Mouse (Mus musculus) T-helper 2 cell (primary cell): Measurements from ENCODE around the gene Naglu.

Source experiments
- in situ Hi-C: fragments of 300-600 bp; cut with MboI, MseI; formaldehyde crosslinking; loops from one replicate; pipeline ENCODE4 v1.15.1; 2025; ENCODE audit warnings: high pct_unique_total_duplicates

Gene Naglu

DNA sequence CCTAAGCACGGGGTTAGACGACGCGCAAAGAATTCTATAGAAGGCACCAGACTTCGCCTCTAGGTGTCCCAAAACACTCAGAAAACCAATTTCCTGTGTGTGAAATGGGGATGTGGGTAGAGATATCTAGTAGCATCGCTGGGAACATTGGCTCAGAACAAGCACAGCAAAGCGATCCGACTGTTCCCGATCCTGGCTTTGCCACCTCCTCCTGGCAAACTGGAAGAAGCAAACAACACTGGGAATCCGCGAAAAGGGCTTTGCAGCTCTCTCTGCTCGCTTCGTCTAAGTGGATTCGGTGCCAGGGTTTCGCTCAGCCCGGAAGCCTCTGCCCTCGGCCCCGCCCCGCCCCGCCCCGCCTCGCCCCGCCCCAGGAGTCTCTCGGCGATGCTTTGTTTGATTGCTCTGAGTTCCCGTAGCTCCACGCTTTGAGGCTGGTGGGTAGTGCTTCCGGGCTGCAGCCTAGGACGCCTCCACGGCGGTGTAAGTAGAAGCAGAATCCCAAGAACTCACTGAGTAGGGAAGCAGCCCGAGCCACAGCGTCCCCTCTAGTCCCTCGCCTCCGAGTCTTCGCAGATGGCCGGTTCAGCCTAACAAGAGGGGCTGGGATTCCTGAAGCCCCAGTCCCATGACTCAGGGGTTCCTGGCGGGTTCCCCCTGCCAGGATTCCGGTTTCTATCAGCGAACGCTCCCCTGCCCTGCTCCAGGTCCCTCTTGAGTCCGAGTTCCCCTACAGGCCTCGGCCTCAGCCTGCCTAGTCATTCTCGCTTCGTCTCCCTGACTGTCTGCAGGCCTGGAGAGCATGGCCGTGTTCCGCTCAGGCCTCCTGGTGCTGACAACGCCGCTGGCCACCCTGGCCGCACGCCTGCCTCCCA, 12.6 kb downstream of the Naglu start, which contains the start of gene Coasy:
TSS of gene Coasy (plus strand) at position 358 of the 875 bp plus-strand sequence.
- in situ Hi-C loops: no loop called here

DNA sequence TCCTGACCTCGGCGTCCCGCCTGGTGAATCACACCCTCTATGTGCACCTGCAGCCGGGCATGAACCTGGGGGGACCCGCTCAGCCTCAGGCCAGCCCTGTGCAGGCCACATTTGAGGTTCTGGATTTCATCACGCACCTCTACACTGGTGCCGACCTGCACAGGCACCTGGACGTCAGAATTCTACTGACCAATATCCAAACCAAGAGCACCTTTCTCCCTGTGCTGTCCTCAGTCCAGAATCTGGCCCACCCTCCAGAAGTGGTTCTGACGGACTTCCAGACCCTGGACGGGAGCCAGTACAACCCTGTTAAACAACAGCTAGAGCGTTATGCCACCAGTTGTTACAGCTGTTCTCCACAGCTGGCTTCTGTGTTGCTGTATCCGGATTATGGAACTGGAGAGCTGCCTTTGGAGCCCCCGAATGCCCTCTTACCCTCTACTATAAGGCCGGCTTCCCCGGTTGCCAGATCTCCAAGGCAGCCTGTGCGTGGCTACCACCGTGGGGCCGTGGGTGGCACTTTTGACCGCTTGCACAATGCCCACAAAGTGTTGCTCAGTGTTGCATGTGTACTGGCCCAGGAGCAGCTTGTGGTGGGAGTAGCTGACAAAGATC, 13.4 kb downstream of the Naglu start:
- in situ Hi-C loops: no loop called here

DNA sequence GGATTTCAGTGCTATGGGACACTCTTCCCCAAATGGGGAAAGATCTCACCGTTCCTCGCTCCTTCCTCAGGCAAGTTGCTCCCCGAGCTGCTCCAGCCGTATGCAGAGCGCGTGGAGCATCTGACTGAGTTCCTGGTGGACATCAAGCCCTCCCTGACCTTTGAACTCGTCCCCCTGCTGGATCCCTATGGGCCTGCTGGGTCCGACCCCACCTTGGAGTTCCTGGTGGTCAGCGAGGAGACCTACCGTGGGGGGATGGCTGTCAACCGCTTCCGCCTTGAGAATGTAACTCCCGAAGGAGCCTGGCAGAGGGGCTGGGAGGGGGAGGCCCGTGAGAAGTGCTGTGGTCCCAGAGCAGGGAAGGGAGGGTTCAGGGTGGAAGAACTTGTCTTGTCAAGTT, 14.4 kb downstream of the Naglu start:
- in situ Hi-C loops: no loop called here

DNA sequence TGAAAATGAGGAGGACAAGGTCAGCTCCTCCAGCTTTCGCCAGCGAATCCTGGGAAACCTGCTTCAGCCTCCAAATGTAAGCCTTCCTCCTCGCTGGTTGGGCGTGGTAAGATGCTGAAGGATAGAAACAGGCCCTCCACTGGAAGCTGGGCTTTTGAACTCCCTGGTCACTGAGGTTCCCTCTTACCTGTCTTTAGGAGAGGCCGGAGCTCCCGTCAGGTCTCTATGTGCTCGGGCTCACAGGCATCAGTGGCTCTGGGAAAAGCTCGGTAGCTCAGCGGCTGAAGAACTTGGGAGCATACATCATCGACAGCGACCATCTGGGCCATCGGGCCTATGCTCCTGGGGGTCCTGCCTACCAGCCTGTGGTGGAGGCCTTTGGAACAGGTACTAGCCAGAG, 15.0 kb downstream of the Naglu start:
- in situ Hi-C loops: no loop called here

DNA sequence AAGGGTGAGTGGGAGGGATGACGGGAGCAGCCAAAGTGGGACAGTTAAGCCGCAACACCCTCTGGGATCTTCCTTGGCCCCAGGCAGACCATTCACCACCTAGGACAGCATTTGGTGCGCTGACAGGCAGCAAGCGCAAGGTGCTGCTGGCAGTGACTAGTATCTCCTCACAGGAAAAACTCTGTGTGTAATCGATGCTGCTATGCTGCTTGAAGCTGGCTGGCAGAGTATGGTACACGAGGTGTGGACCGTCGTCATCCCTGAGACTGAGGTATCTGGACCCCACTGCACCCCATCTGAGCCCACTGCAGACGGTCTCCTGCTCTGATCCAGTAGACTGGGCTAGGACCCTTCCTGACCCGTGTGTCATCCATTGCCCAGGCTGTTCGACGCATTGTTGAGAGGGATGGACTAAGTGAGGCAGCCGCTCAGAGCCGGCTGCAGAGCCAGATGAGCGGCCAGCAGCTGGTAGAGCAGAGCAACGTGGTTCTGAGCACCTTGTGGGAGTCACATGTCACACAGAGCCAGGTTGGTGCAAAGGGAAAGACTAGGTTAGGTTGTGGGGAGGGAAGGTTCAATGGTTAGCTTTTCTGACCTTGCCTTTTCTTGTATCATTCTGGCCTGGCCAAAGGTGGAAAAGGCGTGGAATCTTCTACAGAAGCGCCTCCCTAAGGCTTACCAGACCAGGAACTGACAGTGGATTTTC, 16.0 kb downstream of the Naglu start:
- in situ Hi-C loops: no loop called here

DNA sequence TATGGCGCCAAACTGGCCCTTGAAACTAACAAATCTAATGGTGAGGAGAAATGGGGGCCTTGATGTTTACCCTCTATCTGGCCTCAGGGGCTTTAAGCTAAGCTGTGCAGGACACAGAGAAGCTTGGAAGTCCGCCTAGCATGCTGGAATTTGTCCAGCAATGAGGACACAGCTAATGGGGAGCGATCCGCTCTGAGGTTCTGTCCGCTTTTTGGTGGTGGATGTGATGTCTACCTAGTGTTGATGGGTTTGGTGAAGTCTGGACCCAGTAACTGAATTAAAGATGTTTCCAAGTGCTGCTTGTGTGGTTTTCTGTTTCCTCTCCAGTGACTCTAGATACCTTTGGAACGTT, 16.5 kb downstream of the Naglu start:
- in situ Hi-C loops: no loop called here

DNA sequence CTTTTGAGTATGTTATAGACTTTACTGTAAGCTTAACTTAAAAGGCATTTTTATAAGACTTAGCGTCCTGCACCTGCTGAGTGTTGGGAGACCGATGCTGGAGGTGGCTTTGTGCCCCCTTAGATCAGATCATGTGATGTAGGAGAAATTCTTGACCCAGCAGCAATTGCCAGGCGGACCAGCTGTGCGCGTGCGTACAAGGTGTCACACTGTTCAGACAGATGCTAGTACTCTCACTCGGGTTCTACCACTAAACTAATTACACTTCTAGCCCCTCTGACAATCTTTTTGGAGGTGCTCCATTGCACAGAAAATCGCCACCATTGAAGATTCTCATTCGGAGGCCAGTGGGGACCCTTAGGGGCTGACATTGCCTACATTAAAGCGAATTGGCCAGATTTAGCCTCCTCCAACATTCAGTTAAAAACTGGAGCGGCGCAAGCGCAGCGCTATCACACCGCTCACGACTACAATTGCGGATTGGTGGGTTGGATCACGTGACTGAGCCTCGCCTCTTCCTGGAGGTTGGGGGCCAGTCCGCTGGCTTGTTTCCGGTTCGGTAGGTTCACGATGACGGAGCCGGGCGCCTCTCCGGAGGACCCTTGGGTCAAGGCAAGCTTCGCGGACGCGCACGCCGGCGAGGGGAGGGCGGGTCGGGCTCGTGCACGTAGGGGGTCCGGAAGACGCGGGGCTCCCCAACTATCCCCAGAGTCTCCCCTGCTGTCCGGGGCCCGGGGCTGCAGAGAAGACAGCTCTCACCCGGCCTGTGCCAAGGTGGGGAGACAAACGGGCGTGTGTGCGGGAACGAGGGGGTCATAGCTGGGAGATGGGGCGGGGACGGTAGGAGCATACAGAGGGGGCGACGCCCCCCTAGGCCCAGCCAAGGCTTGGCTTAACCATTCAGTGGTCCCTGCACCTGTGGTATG, 17.2 kb downstream of the Naglu start, which contains the start of gene Mlx:
TSS of gene Mlx (plus strand) at position 522 of the 926 bp plus-strand sequence.
- in situ Hi-C loops: no loop called here

DNA sequence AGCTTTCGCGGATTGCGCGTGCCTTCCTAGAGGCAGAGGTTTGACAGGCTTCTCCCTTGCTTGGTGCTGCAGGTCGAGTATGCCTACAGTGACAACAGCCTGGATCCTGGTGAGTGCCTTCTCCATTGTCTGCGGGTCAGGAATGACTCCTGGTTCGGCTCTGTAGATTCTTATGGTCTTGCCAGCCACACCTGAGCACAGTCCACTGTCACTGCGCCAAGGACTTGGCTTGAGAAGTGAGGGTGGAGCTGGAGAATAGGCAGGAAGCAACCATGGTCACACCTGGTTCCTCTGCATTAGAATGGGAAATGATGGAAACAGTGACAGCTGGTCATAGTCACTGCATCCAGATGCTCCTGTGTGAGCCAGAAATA, 17.9 kb downstream of the Naglu start:
- in situ Hi-C loops: no loop called here

DNA sequence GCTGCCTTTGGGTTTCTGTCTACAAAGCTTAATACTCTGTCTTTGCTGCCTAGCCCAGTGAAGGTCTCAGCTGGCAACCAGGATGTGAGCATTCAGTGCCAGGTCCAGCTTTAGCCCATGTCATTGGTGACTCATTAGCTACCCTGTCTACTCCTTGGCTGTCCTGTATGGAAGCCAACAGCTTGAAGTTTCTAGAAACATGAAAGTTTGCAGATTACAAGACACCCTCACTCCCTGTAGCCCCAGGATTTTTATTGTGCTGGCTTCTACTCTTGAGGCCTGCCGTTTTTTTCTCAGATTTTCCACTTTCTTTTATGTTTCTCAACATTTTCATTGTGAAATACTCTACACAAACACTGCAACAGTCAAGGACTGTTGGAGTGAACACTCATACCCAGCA, 20.1 kb downstream of the Naglu start:
- in situ Hi-C loops: no loop called here

DNA sequence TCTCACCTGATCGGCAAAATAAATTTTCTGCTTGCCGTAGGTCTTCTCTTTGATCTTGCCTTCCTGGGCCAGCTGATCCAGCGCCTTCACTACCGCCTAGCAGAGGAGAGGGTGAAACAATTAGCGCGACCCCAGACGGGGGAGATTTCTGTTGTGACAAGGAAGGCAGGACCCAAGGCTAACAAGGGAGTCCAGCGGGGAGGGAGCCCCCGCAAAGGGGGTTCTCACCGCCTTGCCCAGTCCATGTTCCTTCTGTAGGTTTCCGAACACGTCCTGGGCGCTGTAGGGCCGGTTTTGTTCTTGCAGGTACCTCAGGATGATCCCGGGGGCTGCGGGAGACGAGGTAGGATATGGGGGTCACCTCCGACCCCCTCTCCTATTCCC, 25.1 kb downstream of the Naglu start:
- in situ Hi-C loops: loop anchor here (5.0 kb wide), 1 partner anchor 87 kb away; no protein-coding TSS in a partner anchor

DNA sequence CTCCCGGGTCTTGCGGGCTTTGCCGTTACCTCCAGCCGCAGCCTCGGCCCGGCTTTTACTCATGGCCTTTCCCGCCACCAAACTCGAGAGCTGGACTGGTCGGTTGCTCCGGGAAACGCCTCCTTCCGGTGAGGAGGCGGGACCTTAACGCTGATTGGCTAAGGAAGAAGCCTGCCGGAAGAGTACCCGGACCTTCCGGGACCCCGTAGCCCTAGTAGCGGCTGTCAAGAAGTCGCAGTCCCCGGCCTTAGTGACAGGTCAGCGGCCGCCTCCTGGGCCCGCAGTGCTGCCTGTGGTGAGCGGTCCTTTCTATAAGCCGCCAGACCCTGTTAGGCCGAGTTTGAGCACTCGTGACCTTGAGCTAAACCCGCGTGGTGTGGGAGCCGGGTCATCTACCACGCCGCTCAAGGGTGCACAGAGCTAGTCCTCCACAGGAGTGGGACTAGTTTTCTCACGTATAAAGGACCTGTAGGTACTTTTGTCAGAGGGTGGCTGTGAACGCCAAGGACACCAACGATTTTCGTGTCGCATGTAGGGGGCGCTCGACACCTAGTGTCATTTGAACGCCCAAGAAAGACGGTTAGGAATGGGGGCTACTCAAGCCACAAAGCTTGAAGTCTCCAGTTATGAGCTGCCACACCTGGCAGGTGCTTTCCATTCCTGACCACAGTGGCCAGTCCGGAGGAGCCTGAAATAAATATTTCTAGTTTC, 25.7 kb downstream of the Naglu start, which contains the start of gene Psmc3ip:
TSS of gene Psmc3ip (minus strand) at position 123 of the 711 bp plus-strand sequence.
- in situ Hi-C loops: loop anchor here (5.0 kb wide), 1 partner anchor 87 kb away; no protein-coding TSS in a partner anchor

DNA sequence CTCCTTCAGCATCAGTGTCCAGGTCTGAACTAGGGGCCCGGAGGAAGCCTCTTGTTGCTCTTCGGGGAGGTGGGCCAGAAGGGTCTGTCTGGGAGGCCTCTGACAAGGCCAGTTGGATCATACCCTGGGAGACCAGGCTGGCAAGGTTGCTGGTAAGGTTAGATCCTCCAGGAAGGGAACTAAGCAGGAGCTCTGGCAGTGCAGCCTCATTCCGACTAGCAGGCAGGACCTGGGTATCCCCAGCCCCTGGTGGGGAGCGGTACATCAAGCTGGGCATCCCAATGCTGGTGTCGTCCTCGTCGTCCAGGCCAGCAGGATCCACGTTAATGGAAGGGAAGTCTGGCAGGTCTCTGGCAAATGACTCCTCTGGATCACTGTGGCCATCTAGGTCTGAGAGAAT, 28.4 kb downstream of the Naglu start:
- in situ Hi-C loops: loop anchor here (5.0 kb wide), 1 partner anchor 84 kb away; no protein-coding TSS in a partner anchor

DNA sequence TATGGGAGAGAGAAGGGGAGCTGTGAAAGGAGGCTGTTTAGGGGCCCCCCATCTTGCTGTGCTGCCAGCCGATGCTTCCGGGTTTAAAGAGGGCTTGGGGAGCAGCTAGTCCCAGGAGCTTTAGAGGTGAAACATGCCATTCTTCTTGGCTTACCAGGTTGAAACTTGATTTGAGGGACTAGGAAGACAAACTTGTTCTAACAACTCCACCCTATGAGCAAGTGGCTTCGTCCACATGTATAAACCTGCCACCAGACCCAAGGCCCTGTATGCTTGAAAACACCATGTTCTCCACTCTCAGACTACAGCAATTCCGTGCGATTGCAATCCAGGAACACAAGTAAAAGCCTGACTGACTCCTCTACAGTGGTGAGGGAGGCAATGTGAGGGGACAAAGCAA, 33.2 kb downstream of the Naglu start:
- in situ Hi-C loops: no loop called here

DNA sequence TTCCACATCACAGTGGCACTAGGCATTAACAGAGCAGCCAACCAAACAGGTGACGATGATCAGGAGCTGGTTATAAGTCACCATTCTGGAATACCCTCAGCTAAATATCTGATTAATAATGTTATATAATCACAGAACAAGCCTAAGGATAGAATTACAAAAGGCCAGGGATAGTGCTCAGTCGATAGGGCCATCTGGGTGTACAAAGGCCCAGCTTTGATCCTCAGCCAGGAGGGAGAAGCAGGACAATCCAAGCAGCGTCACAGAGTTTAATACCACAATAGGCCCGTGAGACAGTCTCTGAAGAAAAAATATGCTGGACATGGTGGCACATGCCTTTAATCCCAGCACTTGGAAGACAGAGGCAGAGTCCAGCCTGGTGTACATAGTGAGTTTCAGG, 39.5 kb downstream of the Naglu start:
- in situ Hi-C loops: no loop called here

DNA sequence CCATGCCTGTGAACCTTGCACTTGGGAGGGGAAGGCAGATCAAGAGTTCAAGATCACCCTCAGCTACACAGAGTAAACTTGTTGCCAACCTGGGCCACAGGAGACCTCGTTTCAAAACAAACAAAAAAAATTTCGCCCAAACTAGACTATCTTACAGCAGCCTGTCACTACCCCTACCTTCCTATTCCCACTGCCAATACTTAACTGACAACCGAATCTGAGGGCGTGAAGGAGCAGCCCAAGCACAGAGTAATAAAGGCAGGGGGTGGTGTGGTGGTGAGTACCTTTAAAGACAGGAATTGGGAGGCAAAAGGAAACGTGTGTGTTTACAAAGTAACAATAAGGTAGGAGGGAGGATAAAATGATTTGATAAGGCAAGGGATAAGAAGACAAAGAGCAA, 40.9 kb downstream of the Naglu start:
- in situ Hi-C loops: loop anchor here (10.0 kb wide), 1 partner anchor 1294 kb away; the partner anchor contains the start of gene Slc25a39

DNA sequence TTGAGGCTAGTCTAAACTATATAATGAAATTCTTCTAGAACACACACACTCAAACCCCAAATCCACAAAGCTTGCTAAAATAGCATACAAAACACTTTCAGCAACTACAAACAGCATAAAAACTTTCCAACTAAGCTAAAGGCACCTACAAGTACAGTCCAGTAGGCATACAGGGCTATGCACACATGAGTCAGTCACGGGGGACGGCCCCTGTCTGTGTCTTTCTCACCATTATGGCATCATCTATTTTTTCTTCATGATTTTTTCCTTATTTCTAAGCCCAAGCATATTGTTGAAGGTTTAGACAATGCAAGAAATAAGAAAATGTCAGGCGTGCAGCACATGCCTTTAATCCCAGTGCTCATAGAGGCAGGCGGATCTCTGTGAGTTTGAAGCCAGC, 41.4 kb downstream of the Naglu start:
- in situ Hi-C loops: loop anchor here (10.0 kb wide), 1 partner anchor 1294 kb away; the partner anchor contains the start of gene Slc25a39

DNA sequence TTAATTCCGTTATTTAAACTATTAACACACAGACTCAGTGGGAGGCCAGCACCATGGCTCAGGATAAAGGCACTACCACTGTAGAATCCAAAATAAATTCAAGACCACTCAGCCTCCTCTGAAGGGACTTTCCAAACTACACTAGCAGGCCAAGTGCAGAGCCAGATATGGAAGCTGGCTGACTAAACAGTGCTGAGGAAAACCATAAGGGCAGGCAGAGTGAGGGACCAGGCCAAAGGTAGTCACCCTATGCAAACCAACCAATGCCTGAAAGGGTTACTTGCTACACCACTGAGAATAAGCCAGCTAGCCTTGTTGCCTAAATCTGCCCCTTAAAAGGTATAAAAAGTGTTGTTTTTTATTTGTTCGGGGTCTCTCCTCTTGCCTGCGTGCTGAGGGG, 42.4 kb downstream of the Naglu start:
- in situ Hi-C loops: loop anchor here (10.0 kb wide), 1 partner anchor 1293 kb away; the partner anchor contains the start of gene Slc25a39

DNA sequence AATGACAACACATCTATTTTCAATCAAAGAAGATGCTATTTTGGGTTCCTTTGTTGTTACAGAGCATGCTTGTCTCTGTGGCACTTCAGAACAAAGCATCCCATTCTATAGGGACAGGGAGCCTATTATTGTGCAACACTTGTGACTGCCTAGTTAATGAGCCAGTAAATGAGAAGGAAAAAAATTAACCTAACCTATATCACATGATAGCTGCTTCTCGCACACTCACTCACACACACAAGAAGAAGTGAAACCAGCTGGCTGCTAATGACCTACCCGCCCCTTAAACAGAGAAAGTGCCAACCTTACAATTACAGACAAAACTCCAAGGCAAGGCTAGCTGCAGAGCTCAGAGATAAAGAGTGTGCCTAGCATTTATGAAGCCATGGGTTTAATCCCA, 45.8 kb downstream of the Naglu start:
- in situ Hi-C loops: loop anchor here (10.0 kb wide), 1 partner anchor 1289 kb away; the partner anchor contains the start of gene Slc25a39

DNA sequence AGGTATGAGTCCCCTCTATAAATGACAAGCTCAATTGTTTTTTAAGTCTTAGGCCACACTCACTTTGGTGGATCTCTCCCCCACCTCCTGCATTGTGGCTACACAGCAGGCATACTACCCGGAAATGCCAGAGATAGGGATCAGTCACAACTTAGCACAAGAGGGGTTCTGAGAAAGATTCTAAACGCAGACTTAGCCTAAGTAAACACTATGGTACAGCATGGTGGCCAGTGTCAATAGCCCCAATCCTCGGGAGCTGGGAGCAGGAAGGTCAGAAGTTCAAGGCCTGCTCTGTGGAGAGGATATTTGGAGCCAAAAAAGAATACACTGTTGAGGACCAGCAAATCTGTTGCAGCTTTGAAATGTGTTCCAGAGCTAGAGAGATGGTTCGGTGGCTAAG, 48.3 kb downstream of the Naglu start:
- in situ Hi-C loops: loop anchor here (10.0 kb wide), 1 partner anchor 1287 kb away; the partner anchor contains the start of gene Slc25a39
